Mouse (Mus musculus) 3T3-L1 (cell line): ENCODE data around the gene Phactr4.
A peak's percentile ranks its signal among the peaks of the same experiment; 100 is the strongest.

ENCODE experiments used
- DNase-seq: peaks from one replicate; pipeline ENCODE4 v3.0.0-alpha.2; 2015; ENCODE audit warnings: low read depth, low spot score

Phactr4 gene

DNA sequence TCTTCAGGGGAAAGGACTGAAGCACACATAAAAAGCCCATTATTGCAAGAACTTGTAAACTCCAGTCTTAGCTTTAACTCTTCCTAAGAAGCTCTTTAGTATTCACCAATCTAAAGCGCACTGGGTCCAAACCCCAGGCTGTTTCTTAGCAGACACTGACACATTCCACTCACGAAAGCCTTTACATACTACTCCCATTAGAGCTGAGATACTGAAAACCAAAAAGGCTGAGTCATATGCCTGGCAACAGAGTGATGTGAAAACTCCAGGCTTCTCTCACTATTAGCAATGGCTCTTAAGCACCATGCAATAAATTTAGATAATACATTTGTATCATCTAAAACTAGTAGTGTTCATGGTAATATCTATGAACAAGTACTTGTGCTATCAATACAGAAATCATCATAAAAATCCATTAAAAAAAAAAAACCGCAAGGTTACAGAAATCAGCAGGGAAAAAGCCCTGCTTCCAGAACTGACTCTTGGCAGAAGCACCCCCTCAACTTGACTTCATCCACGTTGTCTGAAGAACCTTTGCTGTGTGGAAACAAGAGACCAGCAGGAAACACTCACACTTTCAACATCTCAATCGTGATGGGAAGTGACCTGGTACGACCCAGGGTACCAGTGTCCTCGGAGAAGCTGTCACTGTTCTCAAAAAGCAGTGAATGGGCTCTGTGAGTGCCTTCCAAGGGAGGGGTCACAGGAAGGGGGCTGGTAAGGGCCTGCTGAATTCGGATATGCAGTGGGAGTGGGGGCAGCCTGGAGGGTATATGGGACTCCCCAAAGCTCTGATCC, 52.1 kb downstream of the Phactr4 start:
- DNase-seq, result peak; percentile 81

DNA sequence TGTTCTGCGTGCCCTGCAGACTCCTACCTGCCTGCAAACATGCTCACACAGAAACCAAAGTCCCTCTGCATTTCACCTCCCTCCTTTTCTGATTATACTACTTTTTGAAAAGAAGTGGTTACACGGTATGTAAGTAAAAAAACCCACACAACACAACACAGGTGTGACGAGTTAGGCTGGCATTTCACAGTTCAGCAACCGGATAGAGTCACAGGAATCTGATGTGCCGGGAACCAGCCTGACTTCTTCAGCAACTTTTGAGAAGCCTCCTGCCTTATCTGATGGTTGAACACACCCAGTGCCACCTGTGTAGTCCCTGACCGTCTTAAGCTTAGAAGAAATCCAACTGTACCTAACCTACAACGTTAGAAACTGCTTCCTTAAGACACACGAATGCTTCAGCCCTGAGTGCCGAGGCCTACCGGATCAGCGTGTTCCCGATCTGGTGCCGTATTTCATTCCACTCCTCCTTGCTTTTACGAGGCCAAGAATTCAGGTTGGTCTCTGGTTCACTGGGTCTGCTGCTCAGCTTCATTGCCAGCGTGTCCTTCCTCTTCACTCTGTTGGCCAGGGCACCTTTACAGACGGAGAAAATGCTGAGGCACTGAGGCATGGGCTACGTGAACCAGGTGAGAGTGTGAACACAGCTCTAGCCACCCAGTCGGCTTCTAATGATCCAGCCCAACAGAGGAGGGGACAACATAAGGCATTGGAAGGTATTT, 54.6 kb downstream of the Phactr4 start:
- DNase-seq, result no peak

DNA sequence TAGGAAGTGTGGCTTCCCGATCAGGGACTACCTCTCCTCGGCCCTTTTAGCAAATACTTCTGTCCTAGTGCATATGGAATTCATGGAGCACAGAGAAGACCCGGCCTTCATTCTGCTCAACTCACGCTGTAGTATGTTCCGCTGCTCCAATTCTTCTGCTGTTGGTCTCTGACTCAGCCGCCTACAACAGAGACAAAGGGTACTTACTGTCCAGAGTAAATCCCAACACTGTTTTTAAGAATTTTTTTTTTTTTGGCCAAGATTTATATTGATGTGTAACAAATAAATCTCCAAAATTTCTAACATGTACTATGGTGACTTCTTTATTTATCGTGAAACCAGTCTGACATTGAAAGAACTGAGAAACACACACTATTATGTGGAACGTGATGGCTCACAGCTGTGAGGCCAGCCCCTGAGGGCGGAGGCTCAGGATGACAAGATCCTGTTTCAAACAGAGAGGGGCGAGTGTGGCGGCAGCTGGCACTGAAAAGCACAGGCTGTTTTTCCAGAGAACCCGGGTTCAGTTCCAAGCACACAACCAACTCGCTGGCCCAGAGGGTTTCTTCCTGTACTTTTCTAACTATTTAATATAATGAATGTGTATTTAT, 56.7 kb downstream of the Phactr4 start:
- no peak for DNase-seq

DNA sequence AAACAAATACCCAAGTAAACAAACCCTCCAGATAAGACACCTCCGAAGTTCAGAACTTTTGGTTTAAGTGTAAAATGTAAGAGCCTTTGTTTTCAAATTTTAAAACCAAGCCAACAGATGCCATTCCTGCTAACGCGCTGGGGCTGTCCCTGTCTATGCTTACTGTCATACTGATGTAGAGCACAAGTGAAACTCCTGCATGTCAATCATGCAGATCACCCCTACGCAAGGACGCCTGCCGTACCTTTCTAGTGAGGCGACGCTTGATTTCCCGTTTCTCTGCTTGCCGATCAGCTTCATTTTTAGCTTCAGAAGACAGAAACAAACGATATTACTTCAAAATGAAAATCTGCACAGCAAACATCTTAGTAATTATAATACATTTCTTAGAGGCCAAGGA, 58.8 kb downstream of the Phactr4 start:
- no peak for DNase-seq

DNA sequence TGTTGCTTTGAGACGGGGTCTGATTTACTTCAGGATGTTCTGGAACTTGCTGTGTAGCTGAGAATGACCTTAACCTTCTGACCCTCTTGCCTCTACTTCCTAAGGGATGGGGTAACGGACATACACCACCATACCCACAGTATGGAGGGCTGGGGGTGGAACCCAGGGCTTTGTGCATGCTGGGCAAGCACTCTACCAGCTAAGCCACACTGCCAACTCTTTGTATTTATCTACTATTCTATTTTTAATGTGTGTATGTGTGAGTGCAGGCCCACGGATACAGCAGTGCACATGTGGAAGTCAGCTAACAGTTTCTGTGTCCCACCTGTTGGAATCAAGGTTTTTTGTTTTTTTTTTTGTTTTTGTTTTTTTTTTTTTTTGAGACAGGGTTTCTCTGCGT, 62.8 kb downstream of the Phactr4 start:
- DNase-seq, result no peak

DNA sequence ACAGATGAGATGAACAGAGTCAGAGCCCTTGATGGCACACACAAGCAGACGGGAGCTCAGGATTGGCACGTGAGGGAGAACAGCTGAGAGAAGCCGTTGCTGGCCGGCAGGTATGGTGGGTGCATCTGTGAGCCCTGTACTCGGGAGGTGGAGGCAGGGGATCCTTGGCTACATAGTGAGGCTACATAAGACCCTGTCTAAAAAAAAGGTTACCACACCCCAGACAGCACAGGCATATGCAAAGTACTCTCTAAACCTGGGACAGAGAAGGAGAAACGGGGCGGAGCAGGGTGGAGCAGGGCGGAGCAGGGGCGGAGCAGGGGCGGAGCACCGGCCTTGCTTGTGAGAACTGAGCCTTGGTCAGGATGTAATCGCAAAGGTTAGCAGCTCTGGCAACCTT, 66.1 kb downstream of the Phactr4 start:
- peak; percentile 12 for DNase-seq

DNA sequence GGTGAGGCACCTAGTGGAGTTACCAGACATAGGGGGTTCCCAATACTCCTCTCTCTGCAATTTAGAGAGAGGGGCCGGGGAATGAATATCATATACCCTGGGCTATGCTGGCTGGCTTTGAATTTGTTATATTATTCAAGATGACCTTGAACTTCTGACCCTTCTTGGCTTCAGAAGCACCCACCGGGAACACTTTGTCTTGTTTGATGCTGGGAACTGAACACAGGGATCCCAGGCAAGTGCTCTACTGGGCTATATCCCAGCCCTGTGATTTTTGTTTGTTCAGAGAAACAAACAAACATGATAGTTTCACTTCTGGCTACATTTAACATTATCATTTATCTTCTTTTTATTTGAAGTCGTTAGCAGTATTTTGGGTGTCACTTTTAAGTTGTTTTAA, 66.9 kb downstream of the Phactr4 start:
- no peak for DNase-seq

DNA sequence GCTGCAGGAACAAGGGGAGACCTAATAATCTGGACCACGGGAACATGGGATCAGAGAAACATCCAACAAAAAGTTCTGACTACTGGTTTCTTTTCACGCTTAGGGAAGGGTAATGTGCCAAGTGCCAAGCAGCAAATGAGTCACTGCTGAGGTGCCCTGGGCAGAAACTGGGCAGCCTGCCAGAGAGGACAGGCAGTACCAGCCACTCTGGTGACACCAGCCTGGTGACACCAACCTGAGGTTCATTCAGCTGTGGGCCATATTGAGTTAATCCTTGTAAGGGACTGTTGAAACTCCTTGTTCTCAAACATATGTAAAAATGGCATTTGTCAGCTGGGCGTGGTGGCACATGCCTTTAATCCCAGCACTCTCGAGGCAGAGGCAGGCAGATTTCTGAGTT, 67.7 kb downstream of the Phactr4 start:
- DNase-seq, result peak; percentile 53

DNA sequence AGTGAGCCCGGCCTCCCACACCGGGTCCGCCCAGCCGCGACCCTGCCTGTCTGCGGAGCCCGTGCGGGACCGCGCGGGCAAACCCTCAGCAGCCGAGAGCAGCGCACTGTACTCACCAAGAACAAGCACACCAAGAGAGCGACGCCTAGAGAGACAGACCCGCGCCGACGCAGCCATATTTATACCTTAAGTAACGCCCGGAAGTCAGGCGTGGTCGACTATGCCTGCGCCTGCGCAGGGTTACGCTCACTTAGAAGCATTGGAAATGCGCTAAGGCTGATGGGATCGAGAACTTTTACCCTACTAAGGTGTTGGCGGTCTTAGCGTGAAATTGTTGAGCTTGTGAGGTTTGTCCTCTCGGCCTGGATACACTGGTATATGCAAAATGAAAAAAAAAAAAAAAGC, 68.8 kb downstream of the Phactr4 start, which contains the start of gene Rcc1:
Gene Rcc1, minus strand, starts transcription at position 125 of the 405 bp plus-strand sequence.
- DNase-seq, result peak; percentile 95

DNA sequence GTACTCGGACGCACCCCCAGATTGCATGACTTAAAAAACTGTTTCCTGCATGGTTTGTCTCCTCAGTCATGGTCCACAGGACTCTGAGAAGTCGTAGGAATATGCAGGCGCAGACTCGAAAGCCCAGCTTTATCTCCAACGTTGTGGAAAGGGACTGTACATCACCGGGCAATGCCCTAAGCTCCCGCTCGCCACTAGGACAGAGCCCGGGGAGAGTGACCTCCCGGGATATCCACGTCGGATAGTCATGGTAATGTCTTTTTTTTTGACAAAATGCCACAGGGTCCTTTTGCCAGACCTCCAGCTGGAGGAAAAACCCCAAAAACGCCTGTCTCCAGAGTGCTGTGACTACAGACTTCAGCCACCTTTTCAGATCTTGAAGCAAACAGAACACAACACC, 69.5 kb downstream of the Phactr4 start:
- DNase-seq, result peak; percentile 40

DNA sequence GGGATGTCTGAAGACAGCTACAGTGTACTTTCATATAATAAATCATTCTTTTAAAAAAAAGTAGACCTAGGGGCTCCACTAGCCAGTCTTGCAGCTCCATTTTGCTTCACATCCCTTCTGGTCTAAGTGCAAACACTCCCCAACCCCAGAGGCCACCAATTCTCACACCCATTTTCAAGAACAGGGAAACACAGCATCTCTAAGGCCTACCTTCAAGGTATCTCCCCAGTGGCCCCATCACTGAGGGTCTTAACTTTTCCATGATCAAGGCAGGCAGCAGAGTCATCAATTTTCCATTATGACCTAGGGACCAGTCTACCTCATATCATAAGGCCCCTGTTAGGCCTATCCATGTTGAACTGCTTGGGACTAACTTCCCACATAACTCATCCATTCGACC, 70.9 kb downstream of the Phactr4 start:
- DNase-seq, result peak; percentile 13

DNA sequence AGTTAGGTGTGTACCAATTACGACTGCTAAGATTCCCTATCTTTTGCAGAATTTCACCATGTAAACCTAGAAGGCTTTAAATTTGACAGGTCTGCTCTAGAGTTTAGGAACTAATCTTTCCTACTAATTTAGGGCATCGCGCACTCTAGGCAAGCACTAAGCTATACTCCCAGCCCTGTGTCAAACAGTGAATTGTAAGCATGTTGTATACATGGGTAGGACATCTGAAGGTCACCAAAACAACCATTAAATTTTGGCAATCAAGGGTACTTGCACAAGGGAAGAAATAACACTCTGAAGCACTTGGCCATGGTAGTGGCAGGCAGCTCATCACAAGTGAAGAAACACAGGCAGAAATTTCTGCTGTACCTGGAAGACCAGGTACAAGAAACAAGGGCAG, 71.4 kb downstream of the Phactr4 start:
- peak; percentile 6 for DNase-seq

DNA sequence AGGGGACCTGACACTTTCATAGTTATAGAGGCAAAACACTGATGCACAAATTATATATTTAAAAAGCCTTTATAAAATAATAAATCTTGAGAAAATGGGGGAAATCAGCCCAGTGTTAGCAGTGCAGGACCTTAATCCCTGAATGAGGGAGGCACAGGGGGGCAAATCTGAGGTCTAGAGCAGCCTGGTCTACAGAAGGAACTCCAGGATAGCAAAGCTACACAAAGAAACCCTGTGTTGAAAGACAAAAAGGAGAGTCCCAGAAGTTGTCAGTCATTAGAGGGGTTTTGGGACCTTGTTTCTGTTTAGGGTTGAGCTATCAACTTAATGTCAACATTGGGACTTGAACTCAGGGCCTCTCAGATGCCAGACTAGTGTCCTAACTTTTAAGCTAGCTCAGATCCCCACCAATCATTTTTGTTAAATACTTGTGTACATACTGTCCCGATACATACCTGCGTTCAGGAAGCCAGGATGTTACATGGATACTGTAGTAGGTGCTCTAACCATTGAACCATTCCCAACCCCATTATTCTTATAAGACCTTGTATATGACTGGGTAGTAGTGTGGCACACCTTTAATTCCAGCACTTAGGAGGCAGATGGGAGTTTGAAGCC, 72.1 kb downstream of the Phactr4 start:
- DNase-seq, result peak; percentile 24

DNA sequence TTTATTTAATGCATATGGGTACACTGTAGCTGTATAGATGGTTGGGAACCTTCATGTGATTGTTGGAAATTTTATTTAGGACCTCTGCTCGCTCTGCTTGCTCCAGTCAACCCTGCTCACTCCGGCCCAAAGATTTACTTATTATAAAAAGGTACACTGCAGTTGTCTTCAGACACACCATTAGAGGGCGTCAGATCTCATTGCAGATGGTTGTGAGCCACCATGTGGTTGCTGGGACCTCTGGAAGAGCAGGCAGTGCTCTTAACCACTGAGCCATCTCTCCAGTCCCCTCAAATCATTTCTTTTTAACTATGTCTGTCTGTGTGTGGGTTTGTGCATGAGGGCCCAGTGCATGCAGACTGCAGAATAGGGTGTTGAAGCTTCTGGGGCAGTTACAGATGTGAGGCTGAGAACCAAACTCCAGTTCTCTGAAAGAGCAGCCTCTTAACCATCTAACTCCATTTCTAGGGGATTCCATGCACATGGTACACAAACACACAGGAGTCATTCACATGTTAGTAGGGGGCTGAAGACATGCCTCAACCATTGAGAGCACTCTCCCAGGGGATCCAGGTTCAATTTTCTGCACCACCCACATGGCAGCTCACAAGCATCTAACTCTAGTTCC, 72.7 kb downstream of the Phactr4 start:
- peak; percentile 48 for DNase-seq

DNA sequence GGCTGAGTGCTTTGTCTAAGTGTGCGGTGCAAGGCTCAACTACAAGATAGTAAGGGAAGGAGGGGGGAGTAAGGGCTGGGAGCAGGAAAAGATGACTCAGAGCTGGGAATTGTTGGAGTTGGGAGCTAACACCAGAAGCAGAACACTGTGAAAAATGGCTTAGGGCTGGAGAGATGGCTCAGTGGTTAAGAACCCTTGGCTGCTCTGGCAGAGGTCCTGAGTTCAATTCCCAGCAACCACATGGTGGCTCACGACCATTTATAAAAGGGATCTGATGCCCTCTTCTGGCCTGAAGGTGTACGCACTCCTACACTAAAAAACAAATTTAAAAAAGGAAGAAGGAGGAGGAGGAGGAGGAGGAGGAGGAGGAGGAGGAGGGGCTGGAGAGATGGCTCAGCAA, 75.6 kb downstream of the Phactr4 start:
- DNase-seq, result peak; percentile 80

DNA sequence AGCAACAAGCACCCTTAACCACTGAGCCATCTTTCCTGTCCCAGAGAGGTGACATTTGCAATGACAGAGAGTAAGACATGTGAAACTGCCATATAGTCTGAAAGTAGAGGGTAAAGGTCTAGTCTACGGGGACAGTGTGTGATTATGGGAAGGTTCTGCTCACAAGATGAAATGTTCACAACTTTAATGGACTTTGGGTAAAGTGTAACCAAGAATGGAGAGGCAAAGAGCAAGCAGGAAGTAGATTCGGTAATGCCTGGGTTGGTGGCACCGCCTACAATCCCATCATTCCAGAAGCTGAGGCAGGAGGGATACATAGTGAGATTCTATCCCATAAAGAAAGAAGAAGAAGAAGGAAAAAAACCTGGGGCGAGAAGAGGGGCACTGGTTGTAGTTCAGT, 76.0 kb downstream of the Phactr4 start:
- DNase-seq, result no peak

DNA sequence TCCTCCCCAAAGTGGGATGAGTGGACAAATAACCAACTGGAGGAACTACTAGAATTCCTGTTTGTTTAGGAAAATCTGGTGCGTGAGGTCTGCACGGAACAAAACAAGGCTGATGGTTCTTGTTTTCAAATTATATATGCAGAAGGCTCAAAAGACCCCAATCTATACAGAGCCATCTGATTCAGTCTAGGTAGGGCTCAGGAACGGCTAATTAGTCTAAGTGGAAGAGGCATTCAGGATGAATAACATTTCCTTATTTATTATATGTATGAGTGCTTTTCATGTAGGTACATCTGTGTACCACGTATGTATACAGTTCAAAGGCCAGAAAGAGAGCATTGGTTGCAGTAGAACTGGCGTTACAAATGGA, 76.5 kb downstream of the Phactr4 start:
- DNase-seq, result no peak

DNA sequence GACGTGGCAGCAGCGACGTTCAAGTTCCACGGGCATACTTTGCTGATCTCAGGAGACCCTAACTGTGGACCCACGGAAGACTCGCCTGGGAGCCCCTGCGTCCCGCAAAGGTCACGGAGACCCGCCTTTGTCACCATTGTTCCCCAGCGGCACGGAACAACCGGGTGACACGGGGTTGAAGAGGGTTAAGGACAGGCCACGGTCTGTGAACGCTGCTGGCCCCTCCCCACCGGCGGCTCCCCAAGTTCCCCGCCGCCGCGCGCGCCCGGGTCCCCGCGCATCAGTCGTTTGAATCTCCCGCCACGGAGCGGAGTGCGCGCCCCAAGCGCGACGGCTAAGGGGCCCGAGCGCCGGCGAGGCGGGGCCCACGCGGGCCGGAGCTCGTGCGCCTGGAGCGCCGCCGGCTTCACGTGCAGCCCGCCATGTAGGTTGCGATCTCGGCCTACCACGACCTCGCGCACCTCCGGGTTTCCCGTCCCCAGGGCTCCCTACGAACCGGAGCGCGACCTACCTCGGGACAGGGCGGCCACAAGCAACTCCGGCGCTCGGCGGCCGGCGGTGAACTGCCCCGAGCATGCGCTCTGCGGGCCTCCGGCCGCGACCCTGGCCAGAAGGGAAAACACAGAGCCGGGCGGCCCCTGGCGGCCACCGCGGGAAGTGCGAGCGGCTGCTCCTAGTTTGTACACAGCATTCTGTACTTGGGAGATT, 77.0 kb downstream of the Phactr4 start:
- DNase-seq, result peak; percentile 92

DNA sequence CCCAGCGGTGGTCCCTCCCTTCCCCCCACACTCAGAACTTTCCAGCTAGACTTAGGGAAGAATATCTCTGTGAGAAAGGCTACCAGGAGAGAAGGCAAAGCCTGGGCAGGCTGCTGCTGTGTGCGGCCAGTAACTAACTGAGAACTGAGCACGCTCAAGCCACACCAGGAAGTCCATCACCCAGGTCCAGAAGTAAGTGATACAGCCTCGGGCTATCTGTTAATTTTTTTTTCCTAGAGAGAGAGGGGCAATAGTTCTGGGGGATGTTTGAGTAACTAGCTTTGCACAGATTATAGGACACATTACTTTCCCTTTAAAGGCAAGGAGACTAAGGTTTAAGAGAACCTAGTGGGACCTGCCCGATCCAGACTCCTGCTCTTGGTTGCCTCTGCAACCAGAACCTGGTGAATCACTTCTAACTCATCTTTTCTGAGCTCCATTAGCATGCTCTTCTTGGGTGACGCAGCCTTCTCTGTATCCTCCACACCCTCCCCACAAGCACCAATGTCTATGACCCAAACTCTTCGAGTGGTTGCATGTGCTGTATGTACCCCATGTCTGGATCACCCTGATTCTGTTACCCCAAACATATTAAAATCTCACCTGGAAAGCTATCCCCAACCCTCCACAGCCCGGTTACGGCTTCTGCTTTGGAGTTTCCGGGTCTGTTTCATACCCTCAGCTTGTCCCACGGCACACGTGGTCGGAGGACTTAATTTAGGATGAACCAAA, 77.7 kb downstream of the Phactr4 start:
- DNase-seq, result peak; percentile 70

DNA sequence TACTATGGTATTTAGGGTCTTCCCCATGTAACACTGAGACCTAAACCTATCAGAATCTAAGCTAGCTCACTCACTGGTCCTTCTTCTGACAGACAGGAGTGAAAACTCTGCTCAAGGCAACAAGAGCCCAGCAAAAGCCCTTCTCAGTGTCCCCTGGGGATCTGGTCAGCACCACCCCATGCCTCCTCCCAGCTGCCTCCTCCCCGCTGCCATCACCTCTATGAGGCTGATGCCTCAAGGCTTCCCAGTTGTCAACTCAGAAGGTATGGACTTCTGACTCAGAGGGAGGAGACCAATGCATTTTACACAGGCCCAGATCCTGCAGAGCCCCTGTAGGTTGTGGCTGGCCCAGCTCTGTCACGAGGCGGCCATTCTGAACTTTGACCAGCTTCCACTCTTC, 80.8 kb downstream of the Phactr4 start:
- DNase-seq, result peak; percentile 35
